Mouse (Mus musculus) heart, embryonic 14.5 days (tissue): ENCODE data around the gene Atp2a2. TPM values are rescaled to one million over a fixed set of nuclear protein-coding genes. Genes with fewer than 3 reads are reported as not detected.

Experiments used
- ATAC-seq: fragments of 200-750 bp; cut with Nextera tagmentation; 2 replicates; pipeline ENCODE4 v1.8.0; 2017; ENCODE audit warnings: low read depth, moderate TSS enrichment; ENCODE audit not compliant: insufficient number of reproducible peaks, insufficient read depth, low FRiP score
- H3K27ac ChIP-seq, 2 experiments: fragments of 200-500 bp in 1 of 2; fragments of 300-500 bp in 1 of 2; sonication (generic) in 1 of 2; replicated peaks in 1 of 2; 2 replicates each; pipeline ENCODE4 v1.5.1; 2012 to 2014; ENCODE audit warnings: low read depth in 2 of 2, low read length in 2 of 2, control low read depth in 1 of 2, mild to moderate bottlenecking in 1 of 2, mixed read lengths in 1 of 2; ENCODE audit not compliant: control insufficient read depth in 1 of 2, insufficient read depth in 1 of 2
- H3K27me3 ChIP-seq: fragments of 300-500 bp; sonication (generic); 2 replicates; pipeline ENCODE4 v1.6.1; 2014; ENCODE audit warnings: mild to moderate bottlenecking, low read length, control low read depth; ENCODE audit not compliant: control insufficient read depth, insufficient read depth
- H3K36me3 ChIP-seq: fragments of 300-500 bp; sonication (generic); 2 replicates; pipeline ENCODE4 v1.6.1; 2014; ENCODE audit warnings: mild to moderate bottlenecking, control low read depth, low read length, mixed read lengths; ENCODE audit not compliant: control insufficient read depth, insufficient read depth
- H3K4me1 ChIP-seq, 2 experiments: fragments of 200-500 bp in 1 of 2; fragments of 300-500 bp in 1 of 2; sonication (generic) in 1 of 2; 2 replicates each; pipeline ENCODE4 v1.6.1; 2012 to 2014; ENCODE audit warnings: low read length in 2 of 2, control low read depth in 1 of 2, mixed read lengths in 1 of 2; ENCODE audit not compliant: control insufficient read depth in 2 of 2, insufficient read depth in 2 of 2
- H3K4me2 ChIP-seq: fragments of 300-500 bp; sonication (generic); 2 replicates; pipeline ENCODE4 v1.6.1; 2014; ENCODE audit warnings: mild to moderate bottlenecking, low read length
- H3K4me3 ChIP-seq, 2 experiments: fragments of 200-500 bp in 1 of 2; fragments of 300-500 bp in 1 of 2; sonication (generic) in 1 of 2; 2 replicates each; pipeline ENCODE4 v1.5.1; 2012 to 2014; ENCODE audit warnings: low read length in 2 of 2, mild to moderate bottlenecking in 2 of 2, control low read depth in 1 of 2, low read depth in 1 of 2, moderate library complexity in 1 of 2; ENCODE audit not compliant: control insufficient read depth in 1 of 2, insufficient read depth in 1 of 2
- H3K9ac ChIP-seq: fragments of 300-500 bp; sonication (generic); 2 replicates; pipeline ENCODE4 v1.6.1; 2014; ENCODE audit warnings: mild to moderate bottlenecking, low read length
- H3K9me3 ChIP-seq: fragments of 300-500 bp; sonication (generic); 2 replicates; pipeline ENCODE4 v1.6.1; 2016; ENCODE audit warnings: low read length, control low read depth; ENCODE audit not compliant: control insufficient read depth
- WGBS: fragments of 180-500 bp; shearing (Covaris S2); extraction: QIAGEN DNeasy Blood & Tissue Kit; methylation state at CpG from one replicate; pipeline ENCODE4 v1.1.7; 2014; 5-methylcytosine and 5-hydroxymethylcytosine counted together
- polyA plus RNA-seq: library from polyadenylated mRNA; unstranded; fragments of >200 nt; fragmentation: Nextera tagmentation; extraction: Ambion mirVana; gene quantifications from 2 replicates; pipeline ENCODE4 v1.2.1, GENCODE M21; 2014

Gene Atp2a2
- polyA plus RNA-seq, 1 experiment from 2014 or later: 472 TPM

DNA sequence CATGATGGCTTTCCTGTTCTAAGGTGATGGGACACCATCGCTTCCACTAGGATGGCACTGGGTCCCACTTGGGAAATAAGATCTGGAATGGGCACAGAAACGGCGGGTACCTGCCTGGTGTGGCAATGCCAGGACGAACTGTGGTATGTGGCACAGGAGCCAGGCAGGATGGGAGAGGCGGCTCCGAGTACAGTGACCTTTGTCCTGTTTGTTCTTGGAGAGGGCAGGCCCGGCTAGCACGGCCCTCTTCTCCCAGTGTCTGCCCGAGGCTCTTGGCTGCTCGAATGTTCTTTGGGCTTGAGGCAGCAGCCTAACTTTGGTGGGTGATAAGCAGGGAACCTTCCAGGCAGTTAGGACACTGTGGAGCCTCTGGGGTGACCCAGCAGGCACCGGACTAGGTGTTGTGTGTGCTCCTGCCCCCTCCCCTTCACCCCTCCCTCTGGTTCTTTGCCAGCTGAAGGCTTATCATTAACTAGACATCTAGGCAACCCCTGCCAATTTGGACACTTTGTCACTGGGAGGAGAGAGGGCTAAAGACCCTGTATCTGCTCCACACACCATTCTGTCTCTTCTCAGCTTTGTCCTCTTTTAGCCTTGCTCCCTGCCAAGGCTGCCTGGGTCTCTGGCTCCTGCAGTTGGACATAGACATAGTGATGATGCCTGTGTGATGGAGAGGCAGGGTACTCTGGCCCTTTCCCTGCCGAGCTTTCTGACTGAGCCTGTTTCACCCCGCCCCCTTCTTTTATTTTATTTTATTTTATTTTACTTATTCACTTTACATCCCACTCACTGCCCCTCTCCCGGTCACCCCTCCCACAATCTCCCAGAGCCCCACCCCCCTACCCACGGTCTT, 25.1 kb upstream of the Atp2a2 start:
- H3K27me3 ChIP-seq: no peaks in the 10 kb centered on the region
- no peaks in the 10 kb centered on the region for H3K9me3 ChIP-seq
- WGBS: 46% methylated on average over 15 of the region's 15 CpGs
- peak overlapping the region; percentile 93 to 95 for H3K27ac ChIP-seq
- H3K4me2 ChIP-seq: peak overlapping the region; percentile 50
- H3K4me3 ChIP-seq: peak overlapping the region in 1 of 2 experiments; percentile 9; a peak in 1 of 4 replicates
- no peak for ATAC-seq
- H3K36me3 ChIP-seq: no peaks in the 10 kb centered on the region
- H3K9ac ChIP-seq: peak overlapping the region; percentile 63
- H3K4me1 ChIP-seq: peaks cover 69 to 71% of the 10 kb centered on the region in 2 experiments

- H3K4me3 ChIP-seq: no peak overlapping the region
- H3K27ac ChIP-seq: peak overlapping the region; percentile 93 to 95; a peak in 3 of 4 replicates
- ATAC-seq: no peak
- no peak overlapping the region for H3K4me2 ChIP-seq
- H3K9me3 ChIP-seq: no peaks in the 10 kb centered on the region
- WGBS: 90% methylated on average over 9 of the region's 9 CpGs
- no peaks in the 10 kb centered on the region for H3K36me3 ChIP-seq
- peak overlapping the region; percentile 36; the same call in 1 of the 2 replicates for H3K9ac ChIP-seq
- peaks cover 69 to 72% of the 10 kb centered on the region in 2 experiments for H3K4me1 ChIP-seq
- no peaks in the 10 kb centered on the region for H3K27me3 ChIP-seq
These were observed 24.4 kb upstream of the Atp2a2 start for GRCm38 (mm10) chr5:122526405-122526804.

DNA sequence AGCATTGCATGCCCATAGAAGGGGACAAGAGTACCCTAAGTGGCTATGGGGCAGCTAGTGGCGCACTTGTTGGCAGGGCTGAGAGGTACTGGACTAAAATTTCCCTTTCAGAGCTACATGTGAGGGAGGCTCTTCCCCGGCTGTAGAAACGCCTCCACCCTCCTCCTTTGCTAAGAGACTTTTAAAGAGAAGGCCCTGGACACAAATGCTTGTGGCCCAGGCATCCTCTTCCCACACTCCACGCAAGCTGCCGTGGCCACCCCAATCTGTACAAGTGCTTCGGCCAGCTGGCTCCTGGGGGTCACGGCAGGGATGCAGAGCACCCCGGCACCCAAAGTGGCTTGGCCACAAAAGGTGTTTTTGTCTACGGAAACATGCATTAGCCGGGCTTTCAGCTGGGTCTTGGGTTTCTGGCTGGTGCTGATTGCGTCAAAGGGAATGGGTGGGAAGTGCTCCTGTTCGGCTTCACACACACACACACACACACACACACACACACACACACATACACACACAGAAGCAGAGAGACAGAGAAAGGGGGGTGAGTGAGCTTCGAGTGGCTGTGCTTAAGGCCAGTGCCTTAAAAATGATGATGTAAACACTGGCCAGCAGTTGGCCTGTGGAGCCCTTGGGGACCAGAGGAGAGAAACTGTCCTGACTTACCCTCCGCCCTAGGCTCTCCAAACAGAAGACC, 23.4 kb upstream of the Atp2a2 start:
- Histone ChIP-seq H3K4me3 (no peak overlapping the region), H3K9ac (peak overlapping the region; percentile 63; the same call in 1 of the 2 replicates), H3K27ac (peak overlapping the region; percentile 38 to 95), H3K4me1 (peaks cover 72 to 76% of the 10 kb centered on the region in 2 experiments), H3K36me3 (no peaks in the 10 kb centered on the region), H3K9me3 (no peaks in the 10 kb centered on the region), H3K4me2 (no peak overlapping the region), H3K27me3 (no peaks in the 10 kb centered on the region)
- 72% methylated on average over 14 of the region's 14 CpGs for WGBS
- no peak for ATAC-seq

- no peaks in the 10 kb centered on the region for H3K36me3 ChIP-seq
- H3K4me3 ChIP-seq: no peak overlapping the region
- H3K27me3 ChIP-seq: no peaks in the 10 kb centered on the region
- H3K4me1 ChIP-seq: peaks cover 71 to 76% of the 10 kb centered on the region in 2 experiments
- peak overlapping the region; percentile 63 for H3K9ac ChIP-seq
- H3K9me3 ChIP-seq: no peaks in the 10 kb centered on the region
- peak overlapping the region; percentile 38 to 84 for H3K27ac ChIP-seq
- WGBS: 74% methylated on average over 4 of the region's 4 CpGs
- no peak for ATAC-seq
- H3K4me2 ChIP-seq: no peak overlapping the region
These were observed 22.8 kb upstream of the Atp2a2 start for GRCm38 (mm10) chr5:122524854-122525237.

GRCm38 (mm10) chr5:122524244-122524643, 22.2 kb upstream of the Atp2a2 start:
- H3K27ac ChIP-seq: peak overlapping the region; percentile 38 to 84

GRCm38 (mm10) chr5:122521130-122521473, 19.1 kb upstream of the Atp2a2 start:
- Histone ChIP-seq H3K4me1 (peaks cover 58 to 73% of the 10 kb centered on the region in 2 experiments), H3K4me2 (peak overlapping the region; percentile 53), H3K4me3 (no peak overlapping the region), H3K9ac (peak overlapping the region; percentile 34; the same call in 1 of the 2 replicates), H3K9me3 (no peaks in the 10 kb centered on the region), H3K27ac (peak overlapping the region; percentile 77 to 92), H3K36me3 (no peaks in the 10 kb centered on the region), H3K27me3 (no peaks in the 10 kb centered on the region)
- ATAC-seq: peak; percentile 81
- WGBS: 13% methylated on average over 3 of the region's 3 CpGs

More at GRCm38 (mm10) chr5:122524244-122524643, 22.2 kb upstream of the Atp2a2 start:
- no peak overlapping the region for H3K4me3 ChIP-seq
- H3K4me2 ChIP-seq: no peak overlapping the region
- H3K4me1 ChIP-seq: peaks cover 69 to 76% of the 10 kb centered on the region in 2 experiments
- 44% methylated on average over 3 of the region's 3 CpGs for WGBS
- no peaks in the 10 kb centered on the region for H3K27me3 ChIP-seq
- no peaks in the 10 kb centered on the region for H3K36me3 ChIP-seq
- ATAC-seq: no peak
- no peaks in the 10 kb centered on the region for H3K9me3 ChIP-seq
- H3K9ac ChIP-seq: peak overlapping the region; percentile 63; the same call in 1 of the 2 replicates

- H3K36me3 ChIP-seq: no peaks in the 10 kb centered on the region
- peak overlapping the region; percentile 71 to 92 for H3K27ac ChIP-seq
- ATAC-seq: peak; percentile 84
- 13% methylated on average over 23 of the region's 23 CpGs for WGBS
- peak overlapping the region; percentile 47 for H3K9ac ChIP-seq
- H3K4me2 ChIP-seq: peak overlapping the region; percentile 53
- peaks cover 52 to 69% of the 10 kb centered on the region in 2 experiments for H3K4me1 ChIP-seq
- no peak overlapping the region for H3K4me3 ChIP-seq
- no peaks in the 10 kb centered on the region for H3K9me3 ChIP-seq
- no peaks in the 10 kb centered on the region for H3K27me3 ChIP-seq
These were observed 18.5 kb upstream of the Atp2a2 start for GRCm38 (mm10) chr5:122520254-122521129.
